Mouse (Mus musculus) hindbrain, embryonic 14.5 days (tissue): ENCODE measurements around the gene Cntfr. TPM values are rescaled to one million over a fixed set of nuclear protein-coding genes. Genes with fewer than 3 reads are reported as not detected.
"Not testable (repeated sequence)": the region's sequence is repeated elsewhere in the genome, so short reads cannot be mapped to it uniquely, and the experiment has no call there.

Source experiments
- ATAC-seq: fragments of 200-750 bp; cut with Nextera tagmentation; 2 replicates; pipeline ENCODE4 v1.8.0; 2017; ENCODE audit warnings: moderate number of reproducible peaks, mild to moderate bottlenecking, moderate TSS enrichment, moderate library complexity; ENCODE audit not compliant: low FRiP score
- DNase-seq: peaks from one replicate; pipeline ENCODE4 v3.0.0-alpha.2; 2015; ENCODE audit warnings: low spot score
- H3K27ac ChIP-seq: fragments of 300-500 bp; sonication (generic); 2 replicates; pipeline ENCODE4 v1.5.1; 2014; ENCODE audit warnings: mild to moderate bottlenecking, moderate library complexity
- H3K27me3 ChIP-seq: fragments of 300-500 bp; sonication (generic); 2 replicates; pipeline ENCODE4 v1.6.1; 2014; ENCODE audit warnings: mild to moderate bottlenecking, low read length, mixed read lengths; ENCODE audit not compliant: control insufficient read depth, insufficient read depth
- H3K36me3 ChIP-seq: fragments of 300-500 bp; sonication (generic); replicated peaks from 2 replicates; pipeline ENCODE4 v1.6.1; 2014; ENCODE audit not compliant: control insufficient read depth, insufficient read depth
- H3K4me1 ChIP-seq: fragments of 300-500 bp; sonication (generic); replicated peaks from 2 replicates; pipeline ENCODE4 v1.6.1; 2014; ENCODE audit warnings: antibody characterized with exemption, low read length, mixed read lengths; ENCODE audit not compliant: control insufficient read depth, insufficient read depth
- H3K4me2 ChIP-seq: fragments of 300-500 bp; sonication (generic); replicated peaks from 2 replicates; pipeline ENCODE4 v1.6.1; 2014; ENCODE audit warnings: mild to moderate bottlenecking, moderate library complexity
- H3K4me3 ChIP-seq: fragments of 300-500 bp; sonication (generic); replicated peaks from 2 replicates; pipeline ENCODE4 v1.5.1; 2014; ENCODE audit warnings: mild to moderate bottlenecking, low read length
- H3K9ac ChIP-seq: fragments of 300-500 bp; sonication (generic); 2 replicates; pipeline ENCODE4 v1.6.1; 2014
- H3K9me3 ChIP-seq: fragments of 300-500 bp; sonication (generic); 2 replicates; pipeline ENCODE4 v1.6.1; 2016; ENCODE audit warnings: low read length; ENCODE audit not compliant: control insufficient read depth
- WGBS: fragments of 180-500 bp; shearing (Covaris S2); extraction: QIAGEN DNeasy Blood & Tissue Kit; methylation state at CpG from one replicate; pipeline ENCODE4 v1.1.7; 2014; 5-methylcytosine and 5-hydroxymethylcytosine counted together
- polyA plus RNA-seq: library from polyadenylated mRNA; unstranded; fragments of >200 nt; fragmentation: Nextera tagmentation; extraction: Ambion mirVana; gene quantifications from 2 replicates; pipeline ENCODE4 v1.2.1, GENCODE M21; 2014

Gene Cntfr
- polyA plus RNA-seq, 1 experiment from 2014 or later = 21.8 TPM

DNA sequence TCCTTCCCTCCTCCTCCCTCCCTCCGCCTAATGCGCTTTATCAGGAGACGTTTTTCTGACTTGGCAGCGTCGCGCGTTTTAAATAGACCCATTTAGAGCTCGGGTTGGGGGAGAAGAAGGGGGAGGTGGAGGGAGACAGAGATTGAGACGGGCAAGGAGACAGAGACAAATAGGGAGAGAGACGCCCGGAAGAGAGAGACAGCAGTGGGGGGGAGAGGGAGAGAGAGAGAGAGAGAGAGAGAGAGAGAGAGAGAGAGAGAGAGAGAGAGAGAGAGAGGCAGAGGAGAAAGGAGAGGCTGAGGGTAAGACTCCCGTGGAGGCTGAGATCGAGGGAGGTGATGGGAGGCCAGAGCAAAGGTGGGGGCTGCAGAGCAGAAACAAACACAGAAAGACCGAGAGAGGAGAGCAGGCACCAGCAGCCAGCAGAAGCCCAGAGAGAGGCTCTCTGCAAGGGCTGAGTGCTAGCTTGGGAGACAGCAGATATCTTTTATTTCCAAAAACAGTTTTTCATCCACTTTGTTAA is 11.9 kb downstream of the Cntfr start:
- not testable (repeated sequence) for H3K9ac ChIP-seq, DNase-seq, H3K36me3 ChIP-seq, H3K9me3 ChIP-seq, H3K27me3 ChIP-seq, H3K27ac ChIP-seq, H3K4me3 ChIP-seq
- peaks cover 18% of the 10 kb centered on the region for H3K4me1 ChIP-seq
- 0% methylated on average over 12 of the region's 14 CpGs for WGBS
- peak; percentile 5; the same call in 1 of the 2 replicates for ATAC-seq
- peak overlapping the region; percentile 42; the same call in 1 of the 2 replicates for H3K4me2 ChIP-seq

DNA sequence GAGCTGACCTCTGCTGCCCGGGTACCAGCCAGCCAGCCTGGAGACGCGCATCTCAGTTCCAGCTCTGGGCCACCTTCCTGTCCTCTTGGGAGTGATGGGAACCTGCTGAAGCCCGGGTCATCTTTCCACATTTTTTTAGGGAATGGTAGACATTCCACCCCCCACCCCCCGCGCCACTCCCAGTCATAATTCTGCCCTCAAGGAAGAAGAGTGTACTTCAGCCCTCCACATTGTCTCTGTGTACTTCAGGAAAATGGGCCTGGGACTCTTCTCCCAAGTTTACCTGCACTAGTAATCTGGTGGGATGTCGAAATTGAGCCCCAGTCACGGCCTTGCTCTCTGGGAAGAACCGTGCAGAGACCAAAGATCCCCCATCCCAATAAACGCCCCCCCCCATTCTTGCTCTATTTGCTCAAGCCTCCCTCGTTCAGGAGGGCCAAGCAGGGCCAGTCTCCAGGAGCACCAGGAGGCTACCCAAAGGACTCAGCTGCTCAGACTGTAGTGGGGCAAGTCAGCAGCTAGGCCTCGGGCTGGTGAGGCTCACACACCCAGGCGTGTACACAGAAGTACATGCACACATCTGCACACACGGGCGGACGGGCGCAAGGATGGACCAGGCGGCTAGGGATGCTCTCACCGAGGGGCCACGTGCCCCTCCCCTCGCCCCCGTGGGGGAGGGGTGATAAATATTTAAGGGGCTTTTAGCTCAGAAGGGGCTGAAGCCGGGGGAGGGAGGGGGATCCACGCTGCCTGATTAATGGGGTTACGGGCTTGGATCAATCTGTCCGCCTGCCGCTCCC is 12.6 kb downstream of the Cntfr start:
- H3K4me3 ChIP-seq, H3K9me3 ChIP-seq, H3K27me3 ChIP-seq, DNase-seq, H3K9ac ChIP-seq, H3K36me3 ChIP-seq: not testable (repeated sequence)
- Histone ChIP-seq H3K4me2 (peak overlapping the region; percentile 42), H3K4me1 (peaks cover 25% of the 10 kb centered on the region), H3K27ac (peak overlapping the region; percentile 76)
- 0% methylated on average over 20 of the region's 27 CpGs for WGBS
- ATAC-seq = peak; percentile 16; the same call in 1 of the 2 replicates

DNA sequence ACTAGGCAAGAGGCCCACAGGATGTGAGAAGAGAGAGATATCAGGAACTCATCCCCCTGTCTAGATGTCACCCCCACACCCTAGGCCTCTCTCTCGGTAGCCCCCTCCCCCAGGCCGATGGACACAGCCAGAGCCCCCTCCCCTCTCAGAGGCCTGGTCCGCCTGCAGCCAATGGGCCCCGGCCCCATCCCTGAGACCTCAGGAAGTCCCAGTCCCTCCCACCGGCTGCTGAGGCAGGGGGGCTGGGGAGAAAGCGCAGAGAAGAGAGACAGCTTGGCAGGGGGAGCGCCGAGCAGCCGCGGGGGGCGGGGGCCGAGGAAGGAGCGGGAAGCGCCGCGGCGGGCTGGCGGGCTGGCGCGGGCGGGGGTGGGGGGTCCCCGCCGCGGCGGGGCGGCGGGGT is 13.6 kb downstream of the Cntfr start:
- 0% methylated on average over 8 of the region's 27 CpGs for WGBS
- H3K9me3 ChIP-seq = not testable (repeated sequence)
- H3K4me3 ChIP-seq = 0 out of 2 replicates have a peak overlapping the region, but pooled peaks have one; percentile 13

DNA sequence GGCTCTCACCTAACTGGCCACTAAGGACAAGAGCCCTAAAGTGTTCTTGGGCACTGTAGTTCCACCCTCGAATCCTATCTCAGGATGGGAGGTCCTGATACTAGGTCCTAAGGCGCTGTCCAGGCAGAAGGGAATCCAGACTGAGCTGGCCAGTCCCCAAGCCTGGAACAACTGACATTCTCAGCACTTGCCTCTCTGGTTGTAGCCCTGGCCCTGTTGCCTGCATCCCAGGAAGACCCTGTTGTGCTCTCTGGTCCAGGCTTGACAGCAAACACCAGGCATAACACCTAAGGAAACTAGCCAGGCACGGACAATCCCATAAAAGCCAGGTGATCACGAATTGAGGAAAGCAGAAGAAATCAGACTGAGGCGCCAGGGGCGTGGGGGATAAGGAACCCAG is 14.1 kb downstream of the Cntfr start:
- Histone ChIP-seq H3K27ac (peak overlapping the region; percentile 68; the same call in 1 of the 2 replicates), H3K27me3 (no peaks in the 10 kb centered on the region), H3K9ac (0 out of 2 replicates have a peak overlapping the region, but pooled peaks have one; percentile 8), H3K36me3 (no peaks in the 10 kb centered on the region), H3K4me2 (peak overlapping the region; percentile 45), H3K9me3 (no peaks in the 10 kb centered on the region), H3K4me1 (peaks cover 37% of the 10 kb centered on the region), H3K4me3 (no peak overlapping the region)
- whole genome bisulfite sequencing = 22% methylated on average over 6 of the region's 6 CpGs
- no peak for ATAC-seq
- DNase-seq = no peak

More for the DNA sequence above, 13.6 kb downstream of the Cntfr start:
- 0 out of 2 replicates have a peak, but pooled peaks have one; percentile 13 for ATAC-seq
- DNase-seq, H3K27ac ChIP-seq, H3K27me3 ChIP-seq, H3K36me3 ChIP-seq, H3K9ac ChIP-seq: not testable (repeated sequence)
- H3K4me2 ChIP-seq = peak overlapping the region; percentile 45
- H3K4me1 ChIP-seq = peaks cover 33% of the 10 kb centered on the region

DNA sequence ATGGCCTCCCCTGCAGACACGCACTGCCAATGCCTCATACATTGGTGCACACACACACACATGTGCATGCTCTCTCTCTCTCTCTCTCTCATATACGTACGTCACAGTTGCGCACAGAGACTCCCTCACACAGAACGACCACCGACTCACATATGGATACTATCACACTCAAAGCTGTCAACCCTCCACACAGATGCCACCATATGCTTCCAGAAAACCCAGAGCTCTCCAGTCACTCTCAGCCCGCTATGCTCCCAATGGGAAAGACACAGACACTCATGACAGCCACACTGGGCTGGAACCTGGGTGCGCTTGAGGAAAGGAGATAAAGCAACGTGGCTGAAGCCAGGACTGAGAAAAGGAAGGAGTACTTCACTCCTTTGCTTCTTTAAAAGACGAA is 14.9 kb downstream of the Cntfr start:
- Histone ChIP-seq H3K27me3 (no peaks in the 10 kb centered on the region), H3K4me3 (no peak overlapping the region), H3K9ac (no peak overlapping the region), H3K9me3 (no peaks in the 10 kb centered on the region), H3K4me1 (peaks cover 46% of the 10 kb centered on the region), H3K27ac (no peak overlapping the region), H3K4me2 (no peak overlapping the region), H3K36me3 (no peaks in the 10 kb centered on the region)
- no peak for ATAC-seq
- no peak for DNase-seq
- 57% methylated on average over 10 of the region's 10 CpGs for WGBS

DNA sequence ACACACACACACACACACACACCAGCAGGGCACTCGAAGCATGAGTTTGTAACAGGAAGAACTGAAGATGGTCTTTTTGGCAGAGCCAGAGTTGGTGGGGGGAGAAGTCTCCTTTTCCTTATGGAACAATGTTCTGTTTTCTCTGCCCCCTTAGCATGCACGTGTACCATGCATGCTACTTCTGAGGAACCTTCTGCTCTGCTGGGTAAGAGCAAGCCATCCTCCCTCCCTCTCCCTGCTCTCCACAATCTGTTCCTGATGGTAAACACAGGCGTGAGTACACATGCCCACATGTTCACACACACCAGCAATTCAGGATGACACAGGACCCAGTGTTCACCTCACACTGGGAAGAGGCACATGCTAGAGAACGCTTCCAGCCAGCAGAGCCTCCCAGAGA is 15.7 kb downstream of the Cntfr start:
- peaks cover 54% of the 10 kb centered on the region for H3K4me1 ChIP-seq
- no peak overlapping the region for H3K4me3 ChIP-seq
- H3K9ac ChIP-seq = no peak overlapping the region
- H3K9me3 ChIP-seq = no peaks in the 10 kb centered on the region
- H3K27me3 ChIP-seq = no peaks in the 10 kb centered on the region
- ATAC-seq = no peak
- no peak overlapping the region for H3K4me2 ChIP-seq
- WGBS = 65% methylated on average over 4 of the region's 4 CpGs
- H3K36me3 ChIP-seq = no peaks in the 10 kb centered on the region
- H3K27ac ChIP-seq = no peak overlapping the region
- no peak for DNase-seq

DNA sequence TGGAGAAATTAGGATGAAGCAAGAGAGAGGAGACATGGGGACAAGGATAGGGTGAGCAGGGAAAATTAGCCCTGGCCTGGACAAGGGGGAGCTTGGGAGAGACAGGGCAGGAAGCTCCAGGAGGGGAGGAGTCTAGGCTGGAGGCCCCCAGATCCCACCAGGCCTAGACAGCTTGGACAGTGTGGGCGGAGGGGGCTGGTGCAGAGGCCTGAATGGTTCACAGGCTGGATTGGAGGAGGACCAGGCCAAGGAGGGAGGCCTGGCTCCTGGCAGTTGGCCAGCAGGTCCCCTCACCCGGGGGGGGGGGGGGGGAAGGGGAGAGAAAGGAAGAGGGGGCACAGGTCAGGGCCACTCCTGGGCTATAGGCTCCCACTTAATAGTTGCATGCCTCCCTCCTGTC is 17.6 kb downstream of the Cntfr start:
- H3K9ac ChIP-seq = no peak overlapping the region
- WGBS = 43% methylated on average over 1 of the region's 2 CpGs
- H3K36me3 ChIP-seq = no peaks in the 10 kb centered on the region
- DNase-seq = no peak
- no peaks in the 10 kb centered on the region for H3K27me3 ChIP-seq
- H3K9me3 ChIP-seq = no peaks in the 10 kb centered on the region
- no peak overlapping the region for H3K4me3 ChIP-seq
- H3K27ac ChIP-seq = no peak overlapping the region
- peaks cover 67% of the 10 kb centered on the region for H3K4me1 ChIP-seq
- ATAC-seq = peak; percentile 34; the same call in 1 of the 2 replicates
- no peak overlapping the region for H3K4me2 ChIP-seq

DNA sequence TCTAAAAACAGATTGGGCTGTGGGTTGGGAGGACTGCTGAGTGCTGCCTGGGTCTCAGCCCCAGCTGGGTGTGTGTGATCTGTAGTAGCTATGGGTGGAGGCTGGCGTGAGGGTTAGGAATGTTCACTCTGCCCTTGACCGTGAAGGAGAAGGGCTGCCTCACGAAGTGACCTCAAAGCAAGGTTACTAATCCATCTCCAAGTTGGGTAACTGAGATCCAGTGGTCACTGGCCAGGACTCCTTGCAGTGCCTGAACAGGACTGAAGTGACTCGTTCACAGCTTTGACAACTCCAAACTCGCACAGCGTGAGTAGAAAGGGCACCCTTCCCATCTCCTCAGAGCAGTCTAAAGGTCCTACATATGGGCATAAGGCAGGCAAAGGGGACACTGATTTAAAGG is 18.0 kb downstream of the Cntfr start:
- Histone ChIP-seq H3K4me2 (no peak overlapping the region), H3K27me3 (no peaks in the 10 kb centered on the region), H3K36me3 (no peaks in the 10 kb centered on the region), H3K9ac (no peak overlapping the region), H3K4me1 (peaks cover 67% of the 10 kb centered on the region), H3K9me3 (no peaks in the 10 kb centered on the region), H3K4me3 (no peak overlapping the region), H3K27ac (no peak overlapping the region)
- DNase-seq (no peak), ATAC-seq (no peak)
- WGBS = 76% methylated on average over 6 of the region's 6 CpGs

DNA sequence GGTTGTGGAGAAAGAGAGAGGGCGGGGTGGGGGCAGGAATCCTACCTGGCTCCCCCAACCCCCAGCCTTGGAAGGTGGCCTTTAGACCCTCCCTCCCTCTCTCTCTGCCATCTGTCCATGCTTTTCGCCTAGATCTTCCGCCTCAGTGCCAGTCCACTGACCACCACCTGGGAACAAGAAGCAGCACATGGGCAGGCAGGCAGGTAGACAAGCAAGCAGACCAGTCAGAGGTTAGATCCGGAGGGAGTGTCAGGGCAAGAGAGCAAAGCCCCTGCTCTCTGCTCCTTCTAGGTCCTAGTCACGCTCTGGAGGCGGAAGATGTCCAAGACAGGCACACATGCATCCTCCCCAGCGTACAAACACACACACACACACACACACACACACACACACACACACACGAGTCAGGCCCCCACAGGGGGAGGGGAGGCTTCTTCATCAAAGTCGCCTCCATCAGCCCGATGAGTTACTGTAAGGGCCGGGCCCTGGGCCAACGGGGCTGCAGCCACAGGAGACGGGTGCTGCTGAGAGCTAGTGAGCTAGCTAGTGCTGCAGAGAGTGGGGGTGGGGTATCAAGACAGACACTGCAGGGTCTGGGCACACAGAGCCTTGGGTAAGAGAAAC is 19.8 kb downstream of the Cntfr start:
- ATAC-seq = peak; percentile 51
- WGBS = 34% methylated on average over 13 of the region's 13 CpGs
- Histone ChIP-seq H3K27ac (peak overlapping the region; percentile 53), H3K9ac (no peak overlapping the region), H3K4me3 (no peak overlapping the region), H3K4me2 (no peak overlapping the region; the same call in 1 of the 2 replicates), H3K9me3 (no peaks in the 10 kb centered on the region), H3K27me3 (no peaks in the 10 kb centered on the region), H3K4me1 (peaks cover 75% of the 10 kb centered on the region), H3K36me3 (no peaks in the 10 kb centered on the region)
- DNase-seq = no peak
